Mouse (Mus musculus) layer of hippocampus, postnatal 25 days (tissue): Measurements from ENCODE around the gene Zswim4. TPM values are rescaled to one million over a fixed set of nuclear protein-coding genes. Genes with fewer than 3 reads are reported as not detected.

ENCODE experiments used
- DNase-seq, 2 experiments: peaks; one replicate each; pipeline ENCODE4 v3.0.0; 2022; ENCODE audit warnings: mixed read lengths in 2 of 2, low spot score in 1 of 2; ENCODE audit errors: extremely low spot score in 1 of 2
- microRNA-seq, 2 experiments: library from miRNA; unstranded; fragments of <30 nt; microRNA quantifications; one replicate each; pipeline ENCODE4 v1.2.0; 2021
- total RNA-seq, 2 experiments: library from RNA; stranded (reverse); gene quantifications; 2 replicates each; pipeline ENCODE4 v1.2.3; 2021

Zswim4 gene
- total RNA-seq, 2 experiments from 2014 or later, result 16.5 to 20.4 TPM

DNA sequence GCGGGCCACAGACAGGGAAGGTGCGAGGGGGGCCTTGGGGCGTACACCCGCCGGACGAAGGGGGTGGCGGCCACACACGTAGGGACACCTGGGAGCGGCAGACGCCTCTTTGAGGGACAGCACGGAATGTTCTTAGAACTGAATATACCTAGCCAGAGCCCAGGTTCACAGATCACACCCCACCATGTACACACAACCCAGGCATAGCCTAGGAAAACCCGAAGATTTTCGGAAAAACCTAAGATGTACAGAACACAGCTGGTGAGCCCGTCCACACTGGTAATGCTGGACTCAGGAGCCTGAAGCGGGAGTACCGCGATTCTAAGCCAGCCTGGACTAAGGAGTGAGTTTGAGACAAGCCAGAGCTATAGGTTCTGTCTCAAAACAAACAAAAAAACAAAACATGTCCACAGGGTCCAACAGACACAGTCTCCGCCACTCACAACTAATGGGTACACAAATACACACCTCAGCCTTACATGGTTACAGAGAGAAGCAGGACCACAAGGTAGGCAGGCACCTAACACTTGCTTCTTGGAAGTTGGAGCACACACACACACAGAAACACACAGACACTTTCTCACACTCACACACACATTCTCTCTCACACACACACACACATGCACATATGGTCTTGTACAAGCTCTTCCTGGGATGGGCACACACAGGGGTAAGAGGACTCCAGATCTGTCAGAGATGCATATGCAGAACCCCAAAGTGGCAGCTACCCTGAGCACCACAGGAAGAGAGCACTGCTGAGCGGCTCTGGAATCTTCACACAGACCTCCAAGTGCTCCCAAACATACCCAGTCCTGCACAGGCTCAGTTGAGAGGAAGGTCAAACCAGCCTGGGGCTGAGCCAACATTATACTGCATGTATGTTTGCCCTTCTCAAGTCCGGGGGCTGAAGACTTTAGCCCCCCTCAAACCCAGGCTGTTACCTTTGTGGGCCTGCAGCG, 52.5 kb downstream of the Zswim4 start:
- no peak for DNase-seq

DNA sequence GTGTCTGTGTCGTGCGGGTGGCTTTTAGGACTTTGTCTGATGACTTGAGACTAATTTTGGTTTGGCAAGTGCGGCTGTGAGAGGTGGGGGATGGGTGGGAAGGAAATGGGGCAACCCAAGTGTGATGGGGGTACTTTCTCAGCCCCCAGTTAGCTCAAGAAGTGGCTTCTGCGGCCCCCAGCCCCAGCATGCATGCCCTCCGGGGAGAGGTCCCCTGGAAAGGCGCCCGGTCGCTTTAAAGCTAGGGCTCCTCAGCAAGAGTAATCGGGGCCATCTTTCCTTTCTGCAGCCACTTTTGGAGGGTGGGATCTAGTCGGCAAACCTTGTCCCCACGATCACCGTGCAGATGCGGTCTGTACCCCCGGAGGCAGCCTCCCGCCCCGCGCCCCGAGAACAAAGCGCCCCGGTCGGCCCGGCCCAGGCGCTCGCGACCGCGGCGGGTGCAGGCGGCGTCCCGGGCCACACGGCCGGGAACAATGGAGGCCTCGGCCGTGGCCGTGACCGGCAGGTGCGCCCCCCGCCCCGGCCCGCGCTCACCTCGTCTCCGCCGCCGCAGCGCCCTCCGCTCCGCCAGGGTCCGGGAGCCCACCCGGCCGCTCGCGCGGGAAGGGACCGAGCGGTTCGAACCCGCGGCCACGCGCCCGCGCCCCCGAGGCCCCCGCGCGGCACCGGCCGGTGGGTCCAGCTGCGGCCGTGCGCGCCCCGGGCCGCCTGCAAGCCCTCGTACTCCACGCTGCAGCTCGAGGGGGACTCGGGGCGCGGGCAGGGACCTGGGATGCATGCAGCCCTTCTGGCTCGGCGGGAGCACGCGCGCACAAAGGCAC, 53.4 kb downstream of the Zswim4 start:
- no peak for DNase-seq

DNA sequence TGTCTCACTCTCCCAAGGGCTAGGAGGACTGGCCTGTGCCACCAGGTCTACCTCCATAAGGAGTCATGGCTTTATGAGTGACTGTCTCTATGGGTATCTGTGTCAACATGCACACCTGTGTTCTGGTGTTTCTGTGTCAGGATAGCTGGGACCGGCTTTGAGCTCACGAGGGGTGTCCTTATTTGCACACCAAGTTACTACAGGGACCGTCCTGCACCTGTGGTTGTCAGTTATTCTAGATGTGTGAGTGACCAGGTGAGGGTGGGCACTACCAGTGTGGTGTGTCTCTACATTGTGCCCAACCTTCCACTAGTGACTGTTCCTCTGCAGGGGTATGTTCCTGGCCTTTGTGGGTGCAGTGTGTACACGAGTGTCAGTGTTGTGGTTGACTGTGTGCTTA, 54.0 kb downstream of the Zswim4 start:
- no peak for DNase-seq

DNA sequence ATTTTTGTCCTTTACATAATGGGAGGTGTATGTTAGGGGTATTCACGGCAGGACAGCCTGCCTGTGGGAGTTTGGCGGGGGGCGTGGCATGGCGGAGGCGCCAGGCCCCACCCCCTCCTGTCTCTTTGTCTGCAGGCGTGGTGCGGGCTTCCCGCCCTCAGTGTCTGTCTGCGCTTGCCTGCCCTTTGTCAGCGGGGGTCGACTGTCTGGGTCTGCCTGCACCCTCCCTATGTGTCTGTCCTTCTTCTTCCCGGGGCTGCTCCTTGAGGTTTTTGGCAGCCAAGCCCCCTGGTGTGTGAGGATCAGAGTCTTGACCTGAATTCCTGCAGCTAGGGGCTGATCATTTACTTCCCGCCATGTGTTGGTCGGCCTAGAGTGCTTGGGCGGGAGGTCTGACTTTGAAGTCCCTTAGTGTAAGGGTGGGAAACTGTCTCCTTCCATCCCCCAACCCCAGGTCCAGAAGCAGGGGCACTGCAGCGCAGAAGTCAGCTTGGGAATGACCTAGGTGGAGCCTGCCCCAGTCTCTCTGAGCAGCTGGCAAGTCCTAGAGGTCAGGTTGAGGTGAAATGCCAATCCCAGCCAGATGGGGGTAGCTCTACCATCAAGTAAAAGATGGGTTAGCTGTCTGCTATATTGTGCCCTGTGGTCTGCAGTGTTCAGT, 56.2 kb downstream of the Zswim4 start:
- DNase-seq, result no peak

DNA sequence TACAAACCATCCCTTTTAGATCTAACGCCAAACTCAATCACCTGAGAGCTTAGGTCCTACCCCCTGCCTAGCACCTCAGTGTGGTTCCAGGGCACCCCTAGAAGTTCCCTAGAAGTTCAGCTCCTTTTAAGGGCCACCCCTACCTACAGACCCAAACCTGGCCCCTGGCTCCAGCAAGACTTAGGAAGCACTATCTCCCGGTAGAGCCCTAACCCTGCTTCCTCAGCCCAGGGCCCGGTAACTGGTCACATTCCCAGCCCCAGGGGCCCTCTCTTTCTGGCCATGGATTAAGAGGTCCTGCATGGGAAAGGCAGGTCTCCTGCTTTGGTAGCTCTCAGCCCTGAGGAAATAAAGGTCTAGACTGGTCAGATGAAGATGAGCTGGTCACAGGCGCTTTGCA, 56.9 kb downstream of the Zswim4 start:
- no peak for DNase-seq

DNA sequence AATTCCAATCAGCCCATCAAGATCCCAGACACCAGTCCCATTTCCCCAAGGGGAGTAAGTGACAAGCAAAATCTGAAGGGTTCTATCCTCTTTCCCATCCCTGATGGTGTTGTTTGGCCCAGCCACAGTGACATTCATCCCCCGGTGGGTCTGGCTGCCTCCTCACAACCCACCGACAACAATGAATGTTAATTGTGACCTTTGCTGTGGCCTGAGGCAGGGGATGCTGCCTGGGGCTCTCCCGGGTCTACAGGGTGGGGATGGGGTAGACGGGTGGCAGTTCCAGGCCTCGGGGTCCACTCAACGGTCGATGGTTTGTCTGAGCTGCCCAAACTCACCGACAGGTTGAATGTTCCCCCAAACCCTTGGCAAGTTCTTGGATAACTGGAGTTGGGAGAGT, 58.3 kb downstream of the Zswim4 start:
- DNase-seq, result no peak

DNA sequence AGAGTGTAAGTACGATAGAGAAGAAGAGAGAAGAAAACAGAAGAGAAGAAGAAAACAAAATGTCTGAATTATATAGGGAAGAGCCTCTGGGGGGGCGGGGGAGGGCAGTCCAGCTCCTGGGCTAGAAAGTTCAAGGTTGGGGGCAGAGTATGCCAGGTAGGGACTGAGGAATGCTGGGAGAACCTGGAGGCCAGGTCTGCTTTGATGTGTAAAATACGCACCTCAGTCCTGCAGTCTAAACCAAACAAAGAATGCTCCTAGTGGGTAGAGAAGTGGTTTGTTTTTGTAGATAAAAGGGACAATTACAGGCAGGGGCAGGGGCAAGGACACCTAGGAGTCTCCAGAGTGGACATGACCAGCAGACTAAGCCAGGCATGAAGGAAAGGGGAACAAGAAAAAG, 59.5 kb downstream of the Zswim4 start:
- no peak for DNase-seq

DNA sequence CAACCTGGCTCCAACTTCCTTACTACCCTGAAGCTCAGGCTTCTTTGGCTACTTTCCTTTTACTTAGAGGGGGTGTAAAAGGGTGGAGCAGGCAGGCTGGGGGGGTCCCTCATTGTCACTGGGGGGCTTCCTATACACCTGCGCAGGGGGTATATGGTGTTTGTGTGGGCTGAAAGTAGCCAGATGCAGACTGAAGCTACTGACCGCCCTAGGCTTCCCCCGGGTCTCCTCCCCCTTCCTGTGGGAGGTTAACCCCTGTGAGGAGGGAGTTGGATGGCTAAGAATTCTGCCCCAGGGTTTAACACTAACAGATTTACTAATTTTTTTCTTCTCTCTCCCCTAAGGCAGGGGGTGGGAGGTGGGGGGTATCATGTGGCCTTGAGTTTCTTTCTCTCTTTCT, 60.3 kb downstream of the Zswim4 start:
- no peak for DNase-seq

DNA sequence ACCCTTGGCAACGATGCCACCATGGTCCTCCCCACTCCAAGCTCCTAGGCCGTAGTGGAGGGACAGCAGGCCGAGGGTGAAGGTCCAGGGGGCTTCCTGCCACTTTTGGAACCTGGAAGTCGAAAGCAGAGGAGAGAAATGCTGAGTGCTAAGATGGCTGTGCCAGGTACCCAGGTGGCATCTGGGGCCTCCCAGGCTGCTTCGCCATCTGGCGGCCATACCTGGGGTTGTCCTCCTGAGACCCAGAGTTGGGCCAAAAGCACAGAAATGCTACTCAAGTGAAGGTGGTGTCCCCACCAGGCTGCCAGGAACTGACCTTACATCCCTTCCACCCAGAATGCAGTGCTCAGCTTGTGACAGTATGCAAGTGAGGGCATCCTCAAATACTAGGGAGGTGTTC, 63.0 kb downstream of the Zswim4 start:
- no peak for DNase-seq

DNA sequence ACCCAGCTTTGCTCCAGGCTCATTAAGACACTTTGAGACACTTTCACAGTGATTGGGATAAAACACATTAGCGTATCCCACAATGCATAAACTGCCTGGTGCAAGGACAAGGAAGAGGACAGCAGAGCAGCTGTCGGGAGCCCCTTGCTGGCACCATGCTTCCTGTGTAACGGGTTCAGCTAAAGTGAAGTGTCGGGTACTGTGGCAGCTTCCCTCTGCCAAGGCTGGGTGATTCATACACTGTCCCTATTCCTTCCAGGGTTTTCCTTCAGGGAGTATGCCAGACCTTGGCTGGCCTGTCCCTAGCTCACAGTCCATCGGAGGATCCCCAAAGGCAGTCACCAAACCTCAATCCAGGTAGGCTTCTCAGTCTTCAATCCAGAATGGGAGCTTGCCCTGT, 66.8 kb downstream of the Zswim4 start:
- no peak for DNase-seq

DNA sequence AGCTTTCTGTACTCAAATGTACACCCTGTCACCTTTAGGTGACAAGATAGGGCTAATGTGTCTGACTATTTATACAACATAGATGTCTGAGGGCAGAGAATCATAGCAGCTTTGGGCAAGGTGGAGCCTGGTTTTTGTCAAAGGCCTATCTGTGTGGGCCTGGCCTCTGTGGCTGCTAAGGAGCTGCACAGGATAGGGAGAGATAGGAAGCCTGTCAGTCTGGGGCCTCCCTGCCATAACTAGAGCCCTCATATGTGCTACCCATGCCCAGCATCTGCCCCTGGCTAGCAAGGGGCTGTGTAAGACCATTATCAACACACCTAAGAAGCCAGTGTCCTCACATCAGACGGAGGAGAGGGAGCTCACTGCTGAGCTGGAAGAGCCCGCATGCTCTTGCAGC, 69.2 kb downstream of the Zswim4 start:
- no peak for DNase-seq

Small RNAs within 50 kb of the gene (microRNA-seq; reads per million reads assigned to microRNA genes)
- gene Mir181c (2,035 to 2,272 reads per million in 2 experiments), gene Mir181d (2,063 to 2,198 reads per million in 2 experiments), gene Mir23a (3,760 to 7,072 reads per million in 2 experiments), gene Mir24-2 (0 reads per million in 2 experiments), gene Mir27a (98.0 to 117 reads per million in 2 experiments), gene Mir3074-2 (0 reads per million in 2 experiments)

Other genes starting within 250 kb of the Zswim4 start
- 10 to 100 TPM; 44.2 to 45.4 TPM for gene Samd1, start 239.4 kb downstream of the Zswim4 start, total RNA-seq
- under 1 TPM; 0.20 to 0.33 TPM for gene 1700067K01Rik, start 235.6 kb downstream of the Zswim4 start, total RNA-seq
- 1 to 10 TPM; 1.9 to 2.3 TPM for gene 2210011C24Rik, start 224.9 kb downstream of the Zswim4 start, total RNA-seq
- 1 to 10 TPM; 2.7 to 2.9 TPM for gene Palm3, start 215.6 kb downstream of the Zswim4 start, total RNA-seq
- gene Il27ra, start 194.5 kb downstream of the Zswim4 start, total RNA-seq, result 1 to 10 TPM; 2.0 to 2.4 TPM
- not detected for gene Rln3, start 192.1 kb downstream of the Zswim4 start, total RNA-seq
- 1 to 10 TPM; 4.4 to 4.5 TPM for gene Gm10643, start 171.9 kb downstream of the Zswim4 start, total RNA-seq
- gene Rfx1, start 170.2 kb downstream of the Zswim4 start, total RNA-seq, result 10 to 100 TPM; 19.8 to 24.1 TPM
- gene Dcaf15, start 132.3 kb downstream of the Zswim4 start, total RNA-seq, result 10 to 100 TPM; 18.5 to 19.1 TPM
- gene Podnl1, start 111.1 kb downstream of the Zswim4 start, total RNA-seq, result not detected
- gene Cc2d1a, start 89.1 kb downstream of the Zswim4 start, total RNA-seq, result 10 to 100 TPM; 52.6 to 54.0 TPM
- gene 4930432K21Rik, start 89.0 kb downstream of the Zswim4 start, total RNA-seq, result 1 to 10 TPM; 1.4 to 2.1 TPM
- gene Nanos3, start 51.8 kb downstream of the Zswim4 start, total RNA-seq, result 1 to 10 TPM; 2.6 to 3.0 TPM
- gene D8Ertd738e, start 12.7 kb upstream of the Zswim4 start, total RNA-seq, result 100 to 1,000 TPM; 140 to 152 TPM
- gene Mri1, start 20.3 kb upstream of the Zswim4 start, total RNA-seq, result 10 to 100 TPM; 18.4 to 20.6 TPM
- gene Ccdc130, start 33.3 kb upstream of the Zswim4 start, total RNA-seq, result 10 to 100 TPM; 24.2 to 25.5 TPM
- gene Cacna1a, start 151.4 kb upstream of the Zswim4 start, total RNA-seq, result 100 to 1,000 TPM; 175 to 232 TPM